Mouse (Mus musculus) thymus, adult 2 months (tissue): ENCODE data around the gene Slmap. TPM values are rescaled to one million over a fixed set of nuclear protein-coding genes. Genes with fewer than 3 reads are reported as not detected.

ENCODE experiments used
- DNase-seq: peaks from one replicate; pipeline ENCODE4 v3.0.0; 2021
- H3K27ac ChIP-seq: fragments of 200-500 bp; 2 replicates; pipeline ENCODE4 v1.5.1; 2012; ENCODE audit warnings: low read length, control low read depth; ENCODE audit not compliant: control insufficient read depth, insufficient read depth
- H3K27me3 ChIP-seq: fragments of 200-500 bp; 2 replicates; pipeline ENCODE4 v1.6.1; 2012; ENCODE audit warnings: mild to moderate bottlenecking, low read length, moderate library complexity, mixed read lengths; ENCODE audit not compliant: control insufficient read depth, insufficient read depth
- H3K36me3 ChIP-seq: fragments of 200-500 bp; 2 replicates; pipeline ENCODE4 v1.6.1; 2012; ENCODE audit warnings: mild to moderate bottlenecking, low read length, moderate library complexity; ENCODE audit not compliant: control insufficient read depth, insufficient read depth
- H3K4me1 ChIP-seq: fragments of 200-500 bp; replicated peaks from 2 replicates; pipeline ENCODE4 v1.6.1; 2012; ENCODE audit warnings: low read length; ENCODE audit not compliant: control insufficient read depth, insufficient read depth
- H3K4me3 ChIP-seq: fragments of 200-500 bp; 2 replicates; pipeline ENCODE4 v1.5.1; 2012; ENCODE audit warnings: mild to moderate bottlenecking, low read length, control low read depth, moderate library complexity; ENCODE audit not compliant: control insufficient read depth, insufficient read depth
- CTCF ChIP-seq: fragments of 200-500 bp; IDR thresholded peaks from 2 replicates; pipeline ENCODE4 v1.5.1; 2012; ENCODE audit warnings: mild to moderate bottlenecking, control low read depth, low read length, moderate library complexity, borderline replicate concordance; ENCODE audit not compliant: control insufficient read depth, poor library complexity, insufficient read depth; ENCODE audit errors: extremely low read depth
- POLR2A ChIP-seq: fragments of 200-500 bp; IDR thresholded peaks from 2 replicates; pipeline ENCODE4 v1.6.1; 2012; ENCODE audit warnings: mild to moderate bottlenecking, low read length, control low read depth, moderate library complexity; ENCODE audit not compliant: control insufficient read depth, poor library complexity, insufficient read depth; ENCODE audit errors: extremely low read depth
- WGBS: fragments of 180-500 bp; shearing (Covaris S2); methylation state at CpG from one replicate; pipeline ENCODE4 v1.1.7; 2018; 5-methylcytosine and 5-hydroxymethylcytosine counted together
- polyA plus RNA-seq: library from polyadenylated mRNA; depleted of rRNA; stranded (reverse); fragments of >200 nt; gene quantifications from 2 replicates; pipeline ENCODE4 v1.2.3, GENCODE M21; 2012

Slmap gene
- polyA plus RNA-seq, 1 experiment: 20.9 TPM

DNA sequence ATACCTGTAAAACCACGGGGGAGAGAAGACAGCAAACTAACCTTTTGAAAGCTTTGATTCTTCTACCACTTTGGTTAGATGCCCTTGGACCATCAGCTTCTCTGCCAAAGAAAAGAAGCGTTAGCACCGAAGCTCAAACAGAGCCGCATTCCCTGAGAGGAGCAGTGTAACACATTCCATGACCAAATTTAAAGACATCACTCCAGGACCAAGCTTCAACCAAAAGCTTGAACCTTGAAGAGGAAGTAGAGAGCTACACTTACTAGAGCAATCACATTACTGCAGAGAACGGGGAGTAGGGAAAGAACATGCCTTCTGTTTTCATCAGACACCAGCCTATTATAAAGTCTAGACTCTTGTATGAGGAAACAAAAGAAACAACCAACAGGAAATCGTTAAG lies 92.2 kb downstream of the Slmap start:
- TF ChIP-seq POLR2A (no peak), CTCF (no peak)
- no peaks in the 10 kb centered on the region for H3K4me1 ChIP-seq
- no peak overlapping the region for H3K4me3 ChIP-seq
- WGBS: 88% methylated on average over 6 of the region's 6 CpGs
- no peak for DNase-seq
- H3K27ac ChIP-seq: no peak overlapping the region
- H3K36me3 ChIP-seq: peaks cover 6% of the 10 kb centered on the region; the same call in 1 of the 2 replicates
- H3K27me3 ChIP-seq: no peaks in the 10 kb centered on the region

DNA sequence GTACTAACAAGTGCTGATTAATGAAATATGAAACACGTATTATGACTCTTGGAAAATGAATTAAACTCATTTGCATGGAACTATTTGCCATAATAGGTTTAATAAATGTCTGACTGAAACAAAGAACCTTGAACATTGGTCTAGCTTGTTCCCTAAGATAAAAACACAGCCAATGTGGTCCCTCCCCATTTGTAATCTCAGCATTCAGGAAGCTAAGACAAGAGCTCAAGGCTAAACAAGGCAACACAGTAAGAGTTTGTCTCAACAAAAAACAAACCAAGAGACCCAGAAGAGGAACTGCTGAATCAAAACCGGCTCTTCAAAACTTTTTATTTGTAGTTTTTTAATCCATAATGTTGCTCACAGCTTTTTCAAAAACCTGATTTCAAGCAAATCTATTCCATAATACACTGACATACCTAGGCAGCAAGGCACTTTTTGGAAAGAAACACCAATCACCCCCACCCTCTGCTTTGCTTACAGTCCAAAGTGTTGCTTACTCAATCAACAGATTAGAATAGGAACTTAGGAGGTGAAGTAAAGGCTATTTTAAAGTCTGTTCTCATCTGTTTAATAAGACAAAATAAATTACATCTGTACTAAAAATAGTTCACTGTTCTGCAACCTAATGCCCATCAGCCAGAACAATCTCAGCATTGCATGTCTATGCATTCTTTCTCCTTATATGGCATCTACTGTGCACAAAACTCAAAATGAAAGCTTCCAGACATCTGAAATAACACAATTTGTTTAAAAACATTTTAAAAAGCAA lies 93.5 kb downstream of the Slmap start:
- Histone ChIP-seq H3K27me3 (no peaks in the 10 kb centered on the region), H3K27ac (no peak overlapping the region), H3K36me3 (peaks cover 8% of the 10 kb centered on the region; the same call in 1 of the 2 replicates), H3K4me1 (no peaks in the 10 kb centered on the region), H3K4me3 (no peak overlapping the region)
- TF ChIP-seq POLR2A: no peak
- no peak for TF ChIP-seq CTCF
- 91% methylated on average over 2 of the region's 2 CpGs for WGBS
- no peak for DNase-seq

- Histone ChIP-seq H3K27ac (no peak overlapping the region), H3K4me1 (no peaks in the 10 kb centered on the region), H3K36me3 (peaks cover 11% of the 10 kb centered on the region; the same call in 1 of the 2 replicates), H3K4me3 (no peak overlapping the region), H3K27me3 (no peaks in the 10 kb centered on the region)
- TF ChIP-seq POLR2A (no peak), CTCF (no peak)
- no peak for DNase-seq
These were observed 94.7 kb downstream of the Slmap start for GRCm38 (mm10) chr14:26439996-26440395.

DNA sequence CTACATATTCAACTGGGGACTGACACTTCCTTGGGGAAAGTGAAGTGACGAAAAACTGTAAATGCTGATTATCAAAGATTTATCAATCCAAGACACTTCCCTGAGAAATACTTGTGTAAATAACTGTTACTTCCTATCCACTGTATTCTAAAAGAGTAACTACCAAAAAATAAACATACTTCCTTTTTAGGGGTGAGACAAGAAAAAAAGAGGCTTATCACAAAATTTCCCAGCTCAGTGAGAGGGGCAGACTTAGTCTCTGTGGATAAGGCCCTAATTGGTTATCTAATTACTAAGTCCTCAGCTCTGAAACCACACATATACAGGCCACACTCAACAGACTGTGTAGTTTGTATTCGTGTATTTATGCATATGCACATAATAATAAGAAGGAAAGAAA lies 97.0 kb downstream of the Slmap start:
- Histone ChIP-seq H3K27ac (no peak overlapping the region), H3K36me3 (peaks cover 11% of the 10 kb centered on the region; the same call in 1 of the 2 replicates), H3K4me1 (no peaks in the 10 kb centered on the region), H3K27me3 (no peaks in the 10 kb centered on the region), H3K4me3 (no peak overlapping the region)
- no peak for TF ChIP-seq POLR2A
- no peak for TF ChIP-seq CTCF
- DNase-seq: no peak
- WGBS: 92% methylated on average over 2 of the region's 2 CpGs

GRCm38 (mm10) chr14:26436304-26436703 lies 98.4 kb downstream of the Slmap start:
- Histone ChIP-seq H3K36me3 (peaks cover 11% of the 10 kb centered on the region; the same call in 1 of the 2 replicates), H3K27me3 (no peaks in the 10 kb centered on the region), H3K27ac (no peak overlapping the region), H3K4me1 (no peaks in the 10 kb centered on the region), H3K4me3 (no peak overlapping the region)
- no peak for DNase-seq
- TF ChIP-seq POLR2A (no peak), CTCF (no peak)

DNA sequence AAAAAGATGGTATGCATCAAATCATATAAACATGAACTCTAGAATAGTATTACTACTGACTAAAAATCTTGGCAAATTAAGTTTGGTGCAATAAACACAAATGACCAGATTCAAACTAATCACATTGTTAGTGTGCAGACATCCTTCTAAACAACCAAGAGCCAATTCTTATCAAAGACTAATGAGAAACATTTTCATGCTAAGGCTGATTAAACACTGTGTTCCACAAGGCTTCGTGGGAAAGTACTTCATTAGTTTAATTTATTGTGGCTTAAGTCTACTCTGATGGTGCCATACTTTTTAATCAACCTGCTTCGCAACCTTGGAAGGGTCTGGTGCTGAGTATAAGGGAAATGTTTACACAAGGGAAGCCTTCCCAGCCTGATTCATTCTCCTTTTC lies 102.4 kb downstream of the Slmap start:
- H3K36me3 ChIP-seq: peaks cover 13% of the 10 kb centered on the region; the same call in 1 of the 2 replicates
- no peaks in the 10 kb centered on the region for H3K27me3 ChIP-seq
- no peak for DNase-seq
- 94% methylated on average over 2 of the region's 2 CpGs for WGBS
- no peak overlapping the region for H3K4me3 ChIP-seq
- TF ChIP-seq POLR2A: no peak
- no peak for TF ChIP-seq CTCF
- no peak overlapping the region for H3K27ac ChIP-seq
- H3K4me1 ChIP-seq: no peaks in the 10 kb centered on the region
